Mouse (Mus musculus) megakaryocyte, adult 5-6 weeks (primary cell): ENCODE measurements at regions not wholly inside any gene's neighbourhood (a gene's known extent, or its start where the extent isn't known, plus 50 kb on each side); places are given as distances from the start of the nearest gene placed in this dataset.

Experiments used
- ATAC-seq: 2 replicates; pipeline ENCODE4 v1.8.0; 2016; ENCODE audit warnings: mild to moderate bottlenecking, inconsistent platforms; ENCODE audit not compliant: poor library complexity, severe bottlenecking

- ATAC-seq: no peak
Observed at GRCm38 (mm10) chr13:31207709-31208108, 233.7 kb downstream of the Gm5447 start.

GRCm38 (mm10) chr13:31223016-31223415 lies 249.0 kb downstream of the Gm5447 start:
- no peak for ATAC-seq

DNA sequence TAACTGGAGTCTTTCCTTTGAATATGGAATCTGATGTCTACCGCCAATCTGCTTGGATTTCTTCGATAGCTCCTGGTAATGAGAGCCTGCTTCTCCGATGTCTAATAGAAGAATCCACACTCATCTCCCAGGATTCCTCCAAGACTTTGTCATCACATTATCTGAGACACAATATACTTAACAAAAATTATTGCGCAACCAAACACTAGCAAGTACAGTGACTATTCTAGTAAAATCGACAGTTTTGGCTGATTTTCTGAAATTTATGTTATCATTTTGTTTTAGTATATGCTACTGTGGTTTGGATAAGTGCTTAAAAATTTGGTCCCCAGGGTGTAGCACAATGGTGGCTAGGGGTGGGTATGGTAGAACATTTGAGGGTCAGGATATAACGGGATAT lies 266.5 kb downstream of the Gm5447 start:
- no peak for ATAC-seq

GRCm38 (mm10) chr13:31248996-31249395 lies 275.0 kb downstream of the Gm5447 start:
- no peak for ATAC-seq

DNA sequence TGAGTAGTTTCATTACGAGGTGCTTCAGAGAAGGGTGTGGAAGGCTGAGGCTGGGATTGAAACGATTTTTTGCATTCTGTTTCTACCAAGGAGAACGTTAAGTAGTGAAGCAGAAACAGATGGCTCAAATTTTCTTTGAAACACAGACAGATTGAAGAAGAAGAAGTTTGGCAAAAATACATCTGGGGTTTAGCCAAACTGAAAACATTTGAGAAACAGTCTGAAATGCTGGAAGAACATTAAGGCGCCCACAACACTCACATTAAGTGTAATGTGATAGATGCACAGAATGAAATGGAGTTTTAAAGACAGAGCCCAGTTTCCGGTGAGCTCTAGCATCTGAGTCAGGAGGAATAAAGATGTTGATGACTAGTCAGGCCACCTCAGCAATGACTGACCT lies 275.5 kb downstream of the Gm5447 start:
- no peak for ATAC-seq

DNA sequence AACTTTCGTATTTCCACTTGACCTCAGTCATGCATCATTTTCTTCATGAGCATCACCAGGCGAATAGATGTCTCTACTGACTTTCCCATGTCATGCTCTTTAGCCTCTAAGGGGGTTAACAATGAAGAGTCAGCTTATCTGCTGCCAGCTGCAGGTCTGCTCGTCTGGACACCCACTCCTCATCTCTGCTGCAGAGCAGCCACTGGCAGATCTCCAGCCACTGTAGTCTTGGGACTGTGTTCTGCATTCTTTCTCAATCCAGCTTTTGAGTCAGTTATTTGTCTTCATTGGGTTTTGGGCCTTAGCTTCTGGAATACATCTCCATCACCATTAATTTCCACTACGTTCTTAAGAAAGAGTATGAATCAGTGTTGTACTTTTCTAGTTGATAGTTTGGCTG lies 280.0 kb downstream of the Gm5447 start:
- ATAC-seq: no peak

GRCm38 (mm10) chr13:31254744-31255143 lies 280.7 kb downstream of the Gm5447 start:
- ATAC-seq: no peak

DNA sequence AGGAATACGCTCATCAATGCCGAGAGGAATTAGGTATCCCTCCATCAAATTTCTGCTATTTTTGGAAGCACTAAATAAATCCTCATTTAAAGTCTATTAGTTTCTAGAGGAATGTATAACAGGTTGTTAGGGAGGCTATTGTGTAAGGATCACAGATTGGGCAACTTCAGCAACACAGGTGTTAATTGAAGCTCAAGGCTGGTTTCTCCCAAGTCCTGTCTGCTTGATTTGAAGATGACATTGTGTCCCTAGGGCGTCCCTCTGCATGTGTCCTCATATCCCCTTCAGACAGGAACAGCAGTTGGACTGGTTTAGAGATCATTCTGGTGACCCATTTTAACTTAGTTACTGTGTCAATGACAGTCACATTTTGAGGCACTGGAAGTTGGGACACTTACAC lies 281.5 kb downstream of the Gm5447 start:
- ATAC-seq: no peak

DNA sequence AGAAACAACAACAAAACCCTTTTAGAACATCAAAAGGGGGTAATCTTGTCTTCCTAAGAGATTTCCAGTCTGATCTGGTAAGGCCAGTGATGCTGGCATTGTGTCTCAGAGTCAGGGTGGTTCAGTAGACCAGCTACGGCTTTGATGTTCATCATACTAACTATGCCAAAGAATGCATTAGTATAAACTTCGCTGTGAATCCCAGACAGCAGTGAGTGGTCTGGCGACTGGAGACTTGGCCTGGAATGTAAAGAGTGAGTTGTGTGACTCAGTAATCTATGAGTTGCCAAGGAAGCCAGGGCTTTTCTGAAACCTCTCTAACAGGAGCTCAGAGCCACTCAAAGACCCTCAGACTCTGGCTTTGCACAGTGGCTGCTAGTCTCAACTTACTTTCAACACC lies 288.1 kb upstream of the Foxq1 start:
- ATAC-seq: no peak

GRCm38 (mm10) chr13:31276005-31276644 lies 279.8 kb upstream of the Foxq1 start:
- no peak for ATAC-seq

DNA sequence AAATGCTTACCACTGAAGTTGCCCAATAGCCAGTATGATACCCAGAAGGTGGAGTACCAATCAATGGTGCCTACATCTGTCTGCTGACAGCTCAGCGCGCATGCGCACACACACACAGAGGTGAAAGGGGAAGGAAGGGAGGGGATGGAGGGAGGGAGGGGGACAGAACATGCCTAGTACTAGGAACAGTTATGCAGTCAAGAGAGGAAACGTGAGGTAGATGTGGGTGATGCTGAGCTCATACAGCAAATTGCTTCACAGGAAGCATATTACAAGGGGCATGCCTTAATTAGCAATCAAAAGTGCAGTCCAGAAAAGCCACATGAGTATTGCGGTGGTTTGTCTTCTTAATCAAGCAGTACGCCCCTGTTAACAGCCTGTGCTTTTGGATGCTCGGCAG lies 265.3 kb upstream of the Foxq1 start:
- ATAC-seq: peak; percentile 77

DNA sequence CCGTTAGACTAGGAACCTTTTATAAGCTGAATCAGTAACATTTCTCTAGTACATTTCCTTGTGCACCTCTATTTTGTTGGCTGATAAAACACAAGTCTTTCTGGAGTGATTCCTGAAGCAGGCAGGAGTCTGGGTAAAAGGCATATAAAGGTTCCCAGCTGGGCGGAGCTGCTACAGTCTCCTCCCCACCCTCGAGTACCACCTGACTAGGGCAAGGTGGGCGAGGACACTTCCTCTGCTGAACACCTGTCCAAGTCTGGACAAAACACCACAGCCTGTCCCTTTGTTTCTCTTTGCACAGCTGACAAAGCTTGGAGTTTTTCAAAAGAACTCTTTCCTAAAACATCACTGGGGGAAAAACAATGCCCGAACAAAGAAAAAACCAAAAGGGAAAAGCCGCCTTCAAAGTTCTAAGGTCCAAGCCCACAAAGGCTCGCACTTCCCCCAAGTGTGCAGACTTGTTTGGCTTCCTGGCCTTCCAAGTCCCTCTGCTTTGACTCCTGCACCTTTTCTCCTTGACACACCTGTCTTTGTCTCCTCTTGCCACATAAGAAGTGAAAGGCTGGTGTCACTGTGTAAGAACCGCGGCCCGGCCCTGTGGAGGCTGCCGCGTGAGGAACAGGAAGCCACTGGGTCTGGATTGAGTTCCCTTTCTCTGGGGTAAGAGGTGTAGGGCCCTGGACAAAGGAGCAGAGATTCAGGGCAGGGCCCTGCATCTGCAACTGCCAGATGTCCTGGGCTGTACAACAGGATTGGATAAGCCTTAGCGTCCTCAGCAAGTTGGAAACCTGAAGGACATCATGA lies 263.1 kb upstream of the Foxq1 start:
- peak; percentile 77 for ATAC-seq

DNA sequence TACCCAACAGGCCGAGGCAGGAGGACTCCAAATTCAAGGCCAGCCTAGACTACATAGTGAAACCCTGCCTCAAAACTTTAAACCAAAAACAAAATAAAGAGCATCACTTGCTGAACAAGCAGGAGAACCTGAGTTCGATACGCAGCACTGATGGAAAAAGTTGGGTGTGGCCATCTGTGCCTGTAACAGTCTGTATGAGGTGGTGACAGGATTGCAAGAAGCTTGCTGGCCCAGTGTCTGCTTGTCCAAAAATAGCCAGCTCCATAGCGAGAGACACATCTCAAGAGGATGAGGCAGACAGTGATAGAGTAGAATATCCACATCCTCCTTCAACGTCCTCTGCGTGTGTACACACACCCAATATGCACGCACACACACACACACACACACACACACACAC lies 261.9 kb upstream of the Foxq1 start:
- no peak for ATAC-seq

DNA sequence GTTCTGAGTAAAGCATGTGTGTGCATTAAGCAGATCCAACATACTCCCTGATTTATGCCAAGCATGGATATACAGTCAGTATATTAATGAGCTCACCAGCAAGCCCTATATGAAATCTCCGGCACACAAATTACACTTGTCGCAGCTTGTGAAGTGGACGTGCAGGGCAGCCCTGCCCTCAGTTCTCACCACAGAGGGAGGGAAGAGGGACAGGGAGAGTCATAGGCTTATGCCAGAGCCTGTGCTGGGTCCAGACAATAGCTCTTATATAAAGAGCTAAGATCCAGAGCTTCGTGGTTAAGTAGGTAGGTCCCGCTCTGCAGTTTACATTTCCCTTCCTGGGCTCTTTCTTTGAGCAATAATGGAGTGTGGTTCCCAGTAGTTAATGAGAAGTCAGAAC lies 252.7 kb upstream of the Foxq1 start:
- ATAC-seq: no peak

- ATAC-seq: no peak
Observed at GRCm38 (mm10) chr13:31304286-31304865, 251.6 kb upstream of the Foxq1 start.

- no peak for ATAC-seq
Observed at GRCm38 (mm10) chr13:31309083-31309621, 246.8 kb upstream of the Foxq1 start.

DNA sequence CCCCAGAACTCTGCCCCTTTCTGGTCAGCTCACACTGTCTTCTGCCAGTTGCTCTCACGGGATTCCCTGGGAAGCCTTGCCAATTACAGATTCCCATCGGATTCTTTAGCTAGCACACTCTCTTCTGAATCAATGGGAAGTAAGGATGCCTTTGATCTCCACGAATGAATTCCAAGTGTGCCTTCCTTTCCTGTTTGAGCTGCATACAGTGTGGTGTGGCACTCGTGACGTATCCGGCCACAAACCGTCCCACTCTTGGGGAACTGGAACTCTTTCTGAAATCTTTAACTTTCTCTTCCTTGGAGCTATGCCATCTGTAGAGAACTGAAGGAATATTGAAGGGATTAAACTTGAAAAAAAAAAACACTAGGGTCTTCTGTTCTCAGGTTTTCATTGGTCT lies 243.2 kb upstream of the Foxq1 start:
- ATAC-seq: peak; percentile 76

GRCm38 (mm10) chr13:31313821-31314220 lies 242.1 kb upstream of the Foxq1 start:
- no peak for ATAC-seq

DNA sequence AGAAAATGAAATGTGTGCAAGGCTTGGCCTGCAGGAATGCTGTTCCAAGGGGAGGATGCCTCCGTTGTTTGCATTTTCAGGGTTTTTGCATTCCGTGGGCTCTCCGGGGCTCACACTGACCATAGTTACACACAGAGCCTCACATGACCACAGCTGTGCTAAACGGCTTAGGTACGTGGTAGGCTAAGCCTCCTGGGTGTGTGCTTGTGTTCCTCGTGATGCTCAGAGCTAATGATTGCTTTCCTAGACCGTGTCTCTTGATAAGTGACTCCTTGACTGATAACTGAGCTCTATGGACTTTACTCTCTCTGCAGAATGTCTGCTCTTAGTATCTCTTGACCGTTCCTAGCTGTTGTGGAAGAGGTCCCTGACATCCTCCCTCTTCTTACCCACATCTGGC lies 238.9 kb upstream of the Foxq1 start:
- ATAC-seq: no peak

DNA sequence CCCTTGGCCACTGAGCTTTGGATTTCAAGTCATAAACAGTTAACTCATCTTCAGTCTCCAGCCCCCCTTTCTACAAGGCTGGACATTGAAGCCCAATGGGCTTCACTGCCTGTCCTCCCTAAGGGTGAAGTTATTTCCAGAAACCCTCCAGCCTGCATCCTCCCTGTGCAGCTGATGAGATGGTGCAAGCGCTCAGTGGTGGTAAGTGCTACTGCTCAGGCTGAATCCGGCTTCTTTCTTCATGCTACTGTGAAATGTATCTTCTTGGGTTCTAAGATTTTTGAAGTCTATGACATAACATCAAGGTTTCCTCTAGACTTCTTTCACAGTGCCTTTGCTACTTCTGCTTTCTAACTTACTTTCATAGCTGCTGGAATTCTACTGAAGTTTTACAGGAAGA lies 237.9 kb upstream of the Foxq1 start:
- peak; percentile 15; the same call in 1 of the 2 replicates for ATAC-seq

DNA sequence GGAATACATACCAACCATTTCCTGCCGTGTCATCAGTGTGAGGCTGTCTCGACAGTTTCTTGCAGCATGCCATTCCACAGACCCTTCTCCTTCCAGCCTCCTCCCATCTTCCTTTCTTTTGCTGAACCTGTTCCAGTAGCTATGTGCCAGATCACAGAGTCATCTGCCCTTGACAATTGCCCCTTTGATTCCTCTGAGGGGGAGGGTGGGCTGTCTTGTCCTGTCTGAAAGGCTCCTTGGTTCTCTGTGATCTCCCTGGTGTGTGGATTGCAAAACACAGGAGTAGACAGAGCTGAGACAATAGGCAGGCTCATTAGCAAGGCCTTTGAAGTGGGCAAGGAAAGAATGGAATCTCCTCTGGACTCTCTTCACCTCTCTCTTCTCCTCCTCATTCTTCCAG lies 234.5 kb upstream of the Foxq1 start:
- no peak for ATAC-seq

- no peak for ATAC-seq
Observed at GRCm38 (mm10) chr13:31326269-31326851, 229.6 kb upstream of the Foxq1 start.
